Mouse (Mus musculus): ENCODE results near the gene Clec2d.
"Not testable (repeated sequence)": the region's sequence is repeated elsewhere in the genome, so short reads cannot be mapped to it uniquely, and the experiment has no call there.

The Clec2d gene

DNA sequence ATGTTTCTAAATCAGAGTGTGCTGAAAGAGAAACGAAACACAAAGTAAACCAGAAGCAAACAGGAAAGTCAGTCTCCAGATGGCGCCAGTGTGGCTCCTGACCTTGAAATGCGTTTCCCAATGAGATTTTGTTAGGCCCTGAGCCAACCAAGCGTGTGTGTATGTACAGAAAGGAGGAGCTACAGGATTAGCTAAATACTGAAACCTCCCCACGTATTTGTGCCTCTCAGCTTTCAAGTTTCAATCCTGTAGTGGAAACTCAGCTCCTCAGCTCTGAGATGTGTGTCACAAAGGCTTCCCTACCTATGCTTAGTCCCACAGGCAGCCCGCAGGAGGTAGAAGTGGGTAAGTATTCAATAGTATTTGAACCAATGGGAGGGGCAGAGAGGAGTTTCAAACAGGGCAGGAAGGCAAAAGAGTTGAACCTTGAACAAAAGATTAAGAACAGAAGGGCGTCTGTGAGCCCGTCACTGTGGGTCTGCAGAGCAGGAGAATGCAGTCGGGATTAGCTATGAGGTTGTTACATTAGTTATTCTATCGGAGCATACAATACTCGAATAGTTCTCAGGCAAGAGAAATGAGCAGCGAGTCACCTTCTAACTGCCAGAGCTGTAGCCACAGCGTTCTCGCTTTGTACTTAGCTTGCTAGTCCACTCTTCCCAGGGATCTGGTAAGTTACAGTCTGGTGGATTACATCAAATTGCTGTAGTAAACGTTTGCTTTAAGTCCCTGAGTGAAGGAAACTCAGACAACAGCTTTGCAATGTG is at the start of gene Clec2d:
TSS of gene Clec2d (plus strand) at position 213 of the 767 bp plus-strand sequence.
- DNase-seq, result peak; percentile 95

DNA sequence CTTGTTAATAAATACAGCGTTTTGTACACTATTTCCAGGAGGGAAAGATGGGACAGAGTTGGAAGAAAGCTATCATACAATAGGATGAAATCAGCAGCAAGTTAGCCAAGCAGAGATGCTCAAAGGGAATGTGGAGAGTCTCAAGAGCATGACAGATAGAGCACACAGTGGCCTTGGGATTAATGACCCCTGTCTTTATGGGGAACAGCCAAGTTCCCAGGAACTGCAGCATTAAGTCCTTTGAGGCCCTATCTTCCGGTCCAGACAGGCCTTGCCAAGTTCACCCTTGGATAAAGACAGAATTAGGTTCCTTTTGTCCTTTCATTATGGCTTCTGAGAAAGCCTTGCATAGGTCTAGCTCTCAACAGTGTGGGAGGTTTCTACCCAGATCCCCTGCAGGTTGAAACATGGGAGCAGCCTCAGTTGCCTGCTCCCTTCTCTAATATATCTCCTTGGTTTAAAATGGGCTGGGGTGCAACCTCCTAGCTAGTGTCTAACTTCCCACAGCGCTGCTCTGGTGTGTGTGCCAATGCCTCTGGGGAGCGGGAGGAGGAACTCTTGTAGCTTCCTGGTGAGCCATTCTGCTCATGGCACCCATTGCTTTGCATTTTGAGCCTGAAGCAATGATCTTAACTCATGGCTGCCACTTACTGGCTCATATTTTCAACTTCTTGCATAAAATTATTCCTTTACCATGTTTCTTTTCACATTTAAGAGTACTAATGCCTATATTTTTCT is 47.6 kb upstream of the Clec2d start:
- peak; percentile 7 for DNase-seq

DNA sequence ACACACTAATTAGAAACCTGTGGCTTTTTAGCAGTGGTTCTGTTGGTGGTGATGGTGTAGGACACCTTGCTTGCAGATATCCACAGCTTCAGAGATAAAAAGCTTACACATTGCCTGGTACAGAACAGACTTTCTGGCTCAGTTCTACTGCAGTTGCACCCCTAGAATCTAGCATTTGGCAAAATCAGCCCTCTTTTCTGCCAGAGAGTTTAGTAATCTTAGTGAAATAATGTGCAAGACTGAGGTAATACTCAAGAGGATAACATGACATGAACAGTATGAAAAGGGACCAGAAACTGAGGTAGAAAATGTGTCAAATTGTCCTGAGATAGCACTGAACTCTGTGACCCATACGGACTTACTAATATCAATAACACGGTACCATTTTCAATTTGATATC is 33.6 kb upstream of the Clec2d start:
- DNase-seq, result no peak

DNA sequence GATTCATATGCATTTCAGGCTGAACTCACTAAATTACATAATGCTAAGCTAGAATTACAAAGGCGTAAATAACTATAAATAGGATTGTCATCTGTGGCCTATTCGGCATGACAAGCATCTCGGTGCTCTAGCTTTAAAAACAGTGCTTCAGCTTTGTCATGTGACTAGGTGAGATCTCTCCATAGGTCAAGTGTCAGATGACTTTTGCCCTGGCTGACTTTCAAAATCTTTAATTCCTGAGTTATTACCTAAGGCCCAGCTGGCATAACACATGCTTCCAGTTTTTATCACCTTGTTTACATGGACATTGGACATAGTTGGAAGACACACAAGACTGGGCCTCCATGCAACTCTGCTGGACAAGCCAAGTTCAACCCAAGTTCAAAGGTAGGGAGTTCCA is 20.3 kb upstream of the Clec2d start:
- peak; percentile 83 for DNase-seq

DNA sequence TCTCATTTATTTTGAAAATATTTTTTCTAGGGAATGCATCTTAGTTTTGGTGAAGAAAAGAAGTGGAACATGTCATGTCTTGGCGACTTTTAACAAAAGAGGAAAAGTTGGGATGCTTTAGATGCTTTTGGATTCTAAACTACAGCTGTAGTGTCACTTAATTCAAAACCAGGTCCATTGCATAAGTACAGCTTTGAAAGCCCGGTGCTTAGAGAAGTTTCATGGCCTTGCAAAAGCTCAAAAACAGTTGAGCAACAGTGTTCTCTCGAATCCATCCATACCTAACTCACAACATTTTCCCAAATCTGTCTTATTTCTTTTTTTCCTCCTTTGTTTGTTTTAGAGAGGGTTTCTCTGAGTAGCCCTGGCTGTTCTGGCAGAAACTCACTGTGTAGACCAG is 19.3 kb upstream of the Clec2d start:
- DNase-seq, result no peak

DNA sequence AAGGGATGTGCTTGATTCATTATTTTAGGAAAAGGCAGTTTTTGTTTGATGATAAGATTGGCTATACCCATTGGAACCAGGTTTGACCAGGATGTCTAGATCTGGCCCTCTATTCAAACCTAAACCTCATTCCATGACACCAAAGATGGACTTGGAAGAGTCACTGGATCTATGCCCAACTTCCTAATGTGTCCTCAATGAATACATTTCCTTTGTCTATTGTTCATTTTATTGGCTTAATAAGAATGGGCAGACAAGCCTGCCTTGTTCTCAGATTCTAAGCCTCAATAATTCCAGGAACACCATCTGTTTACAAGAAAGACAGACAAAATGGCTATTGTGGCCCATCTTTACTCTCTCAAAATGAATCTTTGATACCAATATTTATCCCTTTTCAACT is 18.5 kb upstream of the Clec2d start:
- DNase-seq, result no peak

DNA sequence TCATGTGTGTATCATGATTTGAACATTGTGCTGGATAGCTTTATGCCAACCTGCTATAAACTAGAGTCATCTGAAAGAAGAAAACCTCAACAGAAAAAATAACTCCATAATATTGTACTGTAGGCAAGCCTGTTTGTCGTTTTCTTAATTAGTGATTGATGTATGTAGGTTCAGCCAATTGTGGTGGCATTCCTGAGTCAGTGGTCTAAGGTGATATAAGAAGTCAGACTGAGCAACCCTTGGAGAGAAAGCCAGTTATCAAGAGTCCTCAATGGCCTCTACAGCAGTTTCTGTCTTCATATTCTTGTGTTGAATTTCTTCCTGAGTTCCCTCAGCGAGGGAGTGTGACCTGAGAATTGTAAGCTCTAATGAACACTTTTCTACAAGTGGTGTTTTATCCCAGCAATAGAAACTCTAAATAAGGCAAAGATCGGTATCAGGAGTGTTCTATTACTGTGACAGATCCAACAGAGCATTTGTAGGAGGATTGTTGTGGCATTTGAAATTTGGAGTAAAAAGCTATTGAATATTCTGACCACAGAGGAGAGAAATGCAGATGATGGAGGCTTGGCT is 17.7 kb upstream of the Clec2d start:
- no peak for DNase-seq

DNA sequence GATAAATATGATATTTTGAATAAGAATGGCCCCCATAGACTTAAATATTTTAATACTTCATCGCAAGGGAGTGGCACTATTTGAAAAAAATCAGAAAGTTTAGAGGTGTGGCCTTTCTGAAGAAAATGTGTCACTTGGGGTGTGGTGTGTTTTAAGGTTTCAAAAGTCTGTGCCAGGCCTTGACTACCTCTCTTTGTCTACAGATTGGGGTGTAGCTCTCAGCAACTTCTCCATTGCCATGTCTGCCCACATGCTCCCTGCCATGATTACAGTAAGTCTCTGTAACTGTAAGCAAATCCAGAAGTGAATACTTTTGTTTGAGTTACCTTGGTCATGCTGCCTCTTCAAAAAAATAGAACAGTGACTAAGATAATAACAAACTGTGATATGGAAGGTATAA is 16.8 kb upstream of the Clec2d start:
- DNase-seq, result no peak

DNA sequence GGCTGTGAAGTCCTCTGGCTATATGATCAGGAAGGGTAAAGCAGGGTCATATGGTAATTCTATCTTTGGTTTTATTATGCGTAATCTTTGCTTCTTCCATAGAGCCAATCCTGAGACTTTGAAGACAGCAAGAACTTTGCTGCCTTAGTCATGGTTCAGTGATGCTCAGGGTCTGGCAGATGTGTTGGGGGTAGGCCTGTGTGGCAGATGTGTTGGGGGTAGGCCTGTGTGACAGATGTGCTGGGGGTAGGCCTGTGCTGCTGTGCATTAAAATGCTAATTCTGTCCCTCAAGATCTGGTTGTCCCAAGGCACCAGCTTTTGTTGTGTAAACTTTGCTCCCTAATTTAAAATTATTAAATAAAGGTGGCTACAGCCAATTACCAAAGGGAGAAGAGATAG is 9.5 kb upstream of the Clec2d start:
- no peak for DNase-seq

DNA sequence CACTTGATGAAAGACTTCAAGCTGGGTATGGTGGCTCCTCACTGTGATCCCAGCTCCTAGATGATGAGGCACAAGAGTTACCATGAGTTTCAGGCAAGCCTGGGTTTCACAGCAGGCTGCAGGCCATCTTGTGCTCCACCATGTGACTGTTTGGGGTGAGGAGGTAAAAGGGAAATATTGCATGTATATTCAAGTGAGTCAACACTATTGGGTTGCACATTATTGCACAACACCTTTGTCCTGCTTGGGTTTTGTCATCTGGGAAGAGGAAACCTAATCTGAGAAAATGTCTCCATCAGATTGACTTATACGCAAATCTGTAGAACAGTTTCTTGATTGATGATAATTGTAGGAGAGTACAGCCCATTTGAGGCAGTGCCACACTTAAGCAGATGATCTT is 8.7 kb upstream of the Clec2d start:
- DNase-seq, result no peak

DNA sequence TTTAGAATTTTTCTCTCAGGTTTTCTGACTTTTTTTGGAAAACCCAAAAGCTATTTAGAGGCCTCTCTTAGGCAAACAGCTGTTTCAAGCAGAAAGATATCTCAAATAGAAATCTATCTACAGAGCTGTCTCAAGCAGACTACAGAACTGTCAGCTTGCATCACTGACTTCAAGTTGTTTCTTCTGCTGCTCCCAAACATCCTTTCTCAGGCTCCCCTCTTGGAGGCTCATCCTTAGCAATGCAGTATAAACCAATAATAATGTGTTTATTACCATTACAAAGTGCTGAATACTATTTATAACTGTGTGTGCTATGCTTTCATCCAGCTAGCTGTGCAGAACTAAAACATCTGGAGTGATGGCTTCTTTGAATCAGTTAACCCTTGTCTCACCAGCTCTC is 5.6 kb upstream of the Clec2d start:
- DNase-seq, result no peak

DNA sequence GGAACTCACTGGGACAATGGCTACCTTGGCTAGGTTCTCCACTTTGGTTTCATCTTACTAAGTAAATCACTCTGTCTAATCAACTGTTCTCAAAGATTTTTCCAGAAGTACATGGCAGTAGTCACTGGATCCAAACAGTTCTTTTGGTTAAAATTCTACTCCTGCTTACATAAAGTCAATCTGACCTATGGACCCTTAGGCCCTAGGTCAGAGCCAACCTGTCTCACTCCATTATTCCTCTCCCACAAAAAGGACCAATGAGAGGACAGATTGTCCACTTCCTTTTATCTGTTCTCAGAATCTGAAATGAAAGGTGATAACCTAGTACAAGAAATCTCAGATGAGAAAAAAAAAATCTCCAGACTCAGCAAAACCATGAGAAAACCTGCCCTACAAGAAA is 4.8 kb upstream of the Clec2d start:
- DNase-seq, result peak; percentile 87

DNA sequence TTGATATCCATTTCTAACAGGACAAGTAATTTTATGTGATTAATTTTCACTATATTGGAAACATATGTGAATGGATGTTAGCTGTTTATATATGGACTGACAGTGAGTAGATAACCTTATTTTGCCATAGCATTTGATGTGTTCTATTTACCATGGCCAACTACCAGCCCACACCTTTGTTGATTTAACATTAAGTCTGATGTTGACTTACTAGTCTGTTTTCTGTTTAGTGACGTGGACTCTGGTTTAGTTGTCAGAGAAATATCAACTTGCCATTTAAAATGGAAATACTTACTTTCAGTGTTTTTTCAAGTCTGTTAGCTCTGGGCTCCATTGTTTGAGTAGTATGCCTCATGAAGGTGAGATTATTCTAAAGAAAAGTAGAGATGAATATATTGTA is 3.8 kb upstream of the Clec2d start:
- DNase-seq, result no peak

DNA sequence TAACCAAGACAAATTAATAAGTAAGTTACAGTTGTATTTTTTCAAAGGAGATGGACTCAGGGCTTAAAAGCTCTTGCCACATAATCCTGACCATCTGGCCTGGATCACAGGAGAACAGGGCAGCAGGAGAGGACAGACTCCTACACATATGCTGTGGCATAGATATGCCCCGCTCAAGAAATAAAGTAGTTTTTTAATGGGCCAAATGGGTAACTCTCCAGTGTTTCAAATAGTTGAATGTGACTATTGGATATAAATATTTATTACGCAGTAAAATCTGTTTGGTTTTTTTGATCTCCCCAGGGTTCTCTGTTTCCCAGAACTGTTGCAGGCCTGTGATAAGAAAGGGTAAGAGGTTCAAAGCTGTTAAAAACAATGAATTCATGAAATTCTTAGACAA is 1.1 kb upstream of the Clec2d start:
- no peak for DNase-seq

DNA sequence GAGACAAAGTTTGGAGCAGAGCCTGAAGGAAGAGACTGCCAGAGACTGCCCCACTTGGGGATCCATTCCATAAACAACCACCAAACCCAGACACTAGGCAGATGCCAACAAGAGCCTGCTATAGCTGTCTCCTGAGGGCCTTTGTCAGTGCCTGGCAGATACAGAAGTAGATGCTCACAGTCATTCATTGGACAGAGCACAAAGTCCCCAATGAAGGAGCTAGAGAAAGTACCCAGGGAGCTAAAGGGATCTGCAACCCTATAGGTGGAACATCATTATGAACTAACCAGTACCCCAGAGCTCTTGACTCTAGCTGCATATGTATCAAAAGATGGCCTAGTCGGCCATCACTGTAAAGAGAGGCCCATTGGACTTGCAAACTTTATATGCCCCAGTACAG is 584 bp upstream of the Clec2d start:
- not testable (repeated sequence) for DNase-seq

DNA sequence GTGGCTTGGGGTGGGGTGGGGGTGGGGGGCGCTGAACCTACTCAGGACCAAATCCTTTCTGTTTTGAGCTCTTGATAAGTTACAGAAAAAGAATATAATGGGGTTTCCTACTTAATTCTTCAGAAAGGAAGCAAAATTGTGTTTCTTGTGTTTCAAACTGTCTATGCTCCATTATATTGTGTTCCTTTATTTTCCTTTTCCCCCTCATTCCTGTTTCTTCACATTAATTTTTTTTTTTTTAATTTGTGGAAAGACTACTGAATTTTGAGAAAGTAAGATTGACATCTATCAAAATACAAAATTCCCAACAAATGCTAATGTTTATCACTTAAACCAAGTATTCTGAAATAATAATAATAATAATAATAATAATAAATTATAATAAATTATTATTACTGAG is 834 bp downstream of the Clec2d start:
- DNase-seq, result no peak

DNA sequence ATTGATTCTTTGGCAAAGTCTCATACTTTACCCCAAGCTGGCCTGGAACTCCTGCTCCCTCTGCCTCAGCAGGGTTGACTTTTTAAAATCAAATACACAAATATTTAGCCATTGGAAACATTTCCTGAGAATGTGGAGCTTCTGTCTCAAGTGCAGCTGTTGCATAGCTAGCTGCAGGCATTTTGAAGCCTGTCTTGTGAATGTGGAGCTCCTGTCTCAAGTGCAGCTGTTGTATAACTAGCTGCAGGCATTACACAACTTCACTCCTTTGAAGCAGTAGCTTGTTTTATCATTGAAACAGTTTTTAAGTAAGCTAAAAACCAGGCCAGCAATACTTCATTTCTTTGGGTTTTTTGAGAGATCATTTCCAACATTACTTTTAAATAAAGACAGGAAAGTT is 1.3 kb downstream of the Clec2d start:
- DNase-seq, result peak; percentile 73

DNA sequence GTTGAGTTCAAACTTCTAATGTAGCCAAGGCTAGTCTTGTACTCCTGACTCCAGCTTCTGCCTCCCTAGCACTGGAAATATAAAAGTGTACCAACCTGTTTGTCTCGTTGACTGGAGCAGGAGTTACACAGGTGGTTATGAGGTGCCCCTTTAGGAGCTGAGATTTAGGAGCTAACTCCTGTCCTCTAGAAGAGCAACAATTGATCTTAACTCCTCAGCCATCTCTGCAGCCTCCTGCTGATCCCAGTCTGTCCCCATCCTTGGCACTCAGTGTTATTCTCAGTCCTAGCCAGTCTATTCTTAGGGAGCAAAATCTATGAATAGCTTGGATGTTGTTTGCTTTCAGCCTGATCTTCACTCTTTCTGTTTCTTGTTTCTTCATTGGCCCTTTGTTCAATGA is 2.1 kb downstream of the Clec2d start:
- no peak for DNase-seq

DNA sequence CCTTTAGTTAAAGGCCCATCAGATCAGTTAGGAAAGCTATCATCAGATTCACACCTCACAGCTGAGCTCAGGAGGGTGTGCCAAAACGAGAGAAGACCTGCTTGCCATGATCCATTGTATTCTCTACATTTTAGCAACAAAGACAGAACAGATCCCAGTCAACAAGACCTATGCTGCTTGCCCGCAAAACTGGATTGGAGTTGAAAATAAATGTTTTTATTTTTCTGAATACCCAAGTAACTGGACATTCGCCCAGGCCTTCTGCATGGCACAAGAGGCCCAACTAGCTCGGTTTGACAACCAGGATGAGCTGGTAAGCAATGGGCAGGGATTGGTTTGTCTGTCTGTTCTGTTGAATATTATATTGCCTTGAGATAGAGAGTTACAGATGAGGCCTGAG is 3.6 kb downstream of the Clec2d start:
- not testable (repeated sequence) for DNase-seq

DNA sequence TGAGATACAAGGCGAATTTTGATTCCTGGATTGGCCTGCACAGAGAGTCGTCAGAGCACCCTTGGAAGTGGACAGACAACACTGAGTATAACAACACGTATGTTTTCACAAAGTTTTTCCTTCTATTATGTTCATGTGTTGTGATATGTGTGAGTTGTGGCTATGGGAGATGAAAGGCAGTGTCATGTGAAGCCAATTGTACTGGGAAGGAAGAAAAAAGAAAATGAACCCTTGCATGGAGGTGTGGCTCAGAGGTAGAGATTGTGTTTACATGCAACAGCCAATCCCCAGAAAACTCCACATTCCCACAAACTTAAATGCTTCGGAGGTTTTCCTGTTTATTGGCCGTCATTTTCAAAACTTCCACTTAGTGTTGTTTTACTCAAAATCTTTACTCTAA is 4.4 kb downstream of the Clec2d start:
- DNase-seq, result no peak

DNA sequence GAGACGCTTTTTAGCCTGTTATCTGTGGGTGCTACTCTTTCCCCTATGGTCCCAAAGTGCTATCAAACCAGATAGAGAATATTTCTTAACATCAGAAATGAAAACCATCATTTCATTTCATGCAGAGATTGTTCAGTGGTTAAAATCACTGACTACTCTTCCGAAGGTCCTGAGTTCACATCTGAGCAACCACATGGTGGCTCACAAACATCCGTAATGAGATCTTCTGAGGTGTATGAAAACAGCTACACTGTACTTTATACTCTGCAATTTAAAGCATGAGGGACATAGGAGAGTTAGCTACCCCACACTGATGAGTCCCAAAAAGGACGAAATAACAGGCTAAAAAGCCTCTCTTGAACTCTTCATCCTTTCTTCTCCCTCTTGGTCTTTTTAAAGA is 5.6 kb downstream of the Clec2d start:
- DNase-seq, result no peak

DNA sequence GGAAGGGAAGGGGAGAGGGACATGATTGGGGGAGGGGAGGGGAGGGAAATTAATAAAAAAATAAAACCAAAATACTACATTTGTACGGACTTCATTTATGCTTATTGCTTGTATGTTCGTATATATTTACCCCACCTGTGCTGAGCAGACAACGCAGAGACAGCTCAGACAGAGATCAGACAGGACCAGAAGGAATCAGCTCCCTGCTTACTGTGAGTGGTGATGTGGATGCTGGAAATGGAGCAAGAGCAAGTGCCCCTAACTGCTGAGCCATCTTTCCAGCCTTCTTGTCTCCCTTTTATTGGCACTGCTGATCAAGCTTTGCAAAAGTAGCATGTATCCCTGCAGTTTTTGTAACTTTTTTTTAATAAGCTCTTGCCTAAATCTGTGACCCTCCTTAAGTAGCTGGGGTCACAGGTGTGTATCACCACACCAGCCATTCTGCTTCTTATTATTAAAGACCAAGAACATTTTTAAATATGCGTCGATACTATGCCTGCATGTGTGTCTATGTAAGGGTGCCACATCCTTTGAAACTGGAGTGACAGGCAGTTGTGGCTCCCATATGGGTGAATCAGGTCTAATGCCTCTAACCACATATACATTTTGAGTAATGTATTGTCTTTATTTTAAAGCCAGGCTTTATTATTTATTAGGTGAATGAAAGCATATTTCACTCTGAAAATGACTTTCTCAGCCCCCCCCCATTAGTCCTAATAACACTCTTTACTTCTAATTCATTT is 6.2 kb downstream of the Clec2d start:
- DNase-seq, result no peak

DNA sequence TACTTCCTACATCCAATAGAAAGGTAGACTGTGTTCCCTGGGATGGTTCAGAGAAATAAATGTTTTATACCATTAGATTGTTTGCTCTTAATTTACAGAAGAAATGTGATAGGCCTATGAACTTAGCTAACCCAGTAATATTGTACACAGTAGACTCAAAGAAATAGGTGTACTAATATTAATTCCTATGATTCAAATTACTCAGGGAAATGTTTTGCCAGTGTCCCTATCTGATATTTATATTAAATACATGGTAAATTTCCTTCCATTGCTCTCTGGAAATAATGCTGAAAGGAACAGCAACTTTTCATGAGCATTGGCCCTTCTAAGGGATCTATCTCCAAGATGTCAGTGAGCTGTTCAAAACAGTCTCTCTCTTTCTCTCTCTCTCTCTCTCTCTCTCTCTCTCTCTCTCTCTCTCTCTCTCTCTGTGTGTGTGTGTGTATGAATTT is 6.8 kb downstream of the Clec2d start:
- no peak for DNase-seq

DNA sequence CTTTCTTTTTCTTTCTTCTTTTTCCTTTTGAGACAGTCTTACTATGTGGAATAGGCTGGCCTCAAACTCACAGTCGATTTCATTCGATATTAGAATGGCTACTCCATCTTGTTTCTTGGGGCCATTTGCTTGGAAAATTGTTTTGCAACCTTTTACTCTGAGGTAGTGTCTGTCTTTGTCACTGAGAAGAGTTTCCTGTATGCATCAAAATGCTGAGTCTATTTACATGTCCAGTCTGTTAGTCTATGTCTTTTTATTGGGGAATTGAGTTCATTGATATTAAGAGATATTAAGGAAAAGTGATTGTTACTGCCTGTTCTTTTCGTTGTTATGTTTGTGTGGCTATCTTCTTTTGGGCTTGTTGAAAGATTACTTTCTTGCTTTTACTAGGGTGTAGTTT is 7.4 kb downstream of the Clec2d start:
- DNase-seq, result not testable (repeated sequence)
